Mouse (Mus musculus) olfactory bulb, adult 2 months (tissue): Measurements from ENCODE around the gene Cacna1a.

Experiments
- CTCF ChIP-seq: fragments of 200-500 bp; IDR thresholded peaks from 2 replicates; pipeline ENCODE4 v1.5.1; 2012; ENCODE audit warnings: low read depth, mild to moderate bottlenecking, low read length, moderate library complexity; ENCODE audit not compliant: insufficient read depth
- POLR2A ChIP-seq: fragments of 200-500 bp; IDR thresholded peaks from 2 replicates; pipeline ENCODE4 v1.6.1; 2012; ENCODE audit warnings: mild to moderate bottlenecking, low read depth, low read length, moderate library complexity; ENCODE audit not compliant: insufficient read depth

GRCm38 (mm10) chr8:84417840-84418239 is 29.6 kb downstream of the Cacna1a start:
- TF ChIP-seq CTCF (no peak), POLR2A (no peak)
